Mouse (Mus musculus): ENCODE results near the gene Cenpq. TPM values are rescaled to one million over a fixed set of nuclear protein-coding genes. Genes with fewer than 3 reads are reported as not detected.

The Cenpq gene
- total and polyA plus RNA-seq, 3 experiments: 15.9 to 52.8 (median 33.8) TPM

DNA sequence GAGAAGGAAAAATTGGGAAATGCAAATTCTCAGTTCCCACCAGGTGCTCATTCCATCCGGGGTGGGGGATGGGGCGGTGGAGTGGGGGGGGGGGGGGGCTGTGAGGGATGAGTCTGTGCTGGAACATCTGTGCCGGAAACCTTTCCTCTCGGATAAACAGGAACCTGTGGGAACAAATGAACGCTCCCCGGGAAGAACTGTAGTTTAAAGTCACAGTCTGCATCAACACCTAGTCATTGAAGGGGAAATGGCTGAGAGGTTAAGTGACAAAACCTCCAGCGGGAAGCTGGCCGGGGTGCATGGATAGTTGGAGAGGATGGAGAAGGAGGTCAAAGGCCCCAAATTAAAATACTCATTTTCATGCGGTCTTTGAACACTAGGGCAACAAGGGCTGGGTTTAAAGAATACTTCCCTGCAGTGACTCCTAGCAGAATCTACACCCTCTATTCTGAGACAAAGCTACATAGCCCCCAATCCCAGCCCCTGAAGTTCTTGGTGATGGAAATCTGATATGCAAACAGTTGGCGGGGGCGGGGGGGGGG lies 30.7 kb downstream of the Cenpq start:
- no peak overlapping the region for H3K4me3 ChIP-seq (replicated peaks in 1 of 3; ENCODE audit: low read depth in 2 of 3, low read length in 2 of 3, poor library complexity in 1 of 3)
- H3K79me2 ChIP-seq (replicated peaks; ENCODE audit: control insufficient read depth, extremely low read depth, insufficient read depth, poor library complexity, severe bottlenecking): no peaks in the 10 kb centered on the region
- dilution Hi-C loops (cut with MboI; ENCODE audit: extremely low pct_ligation_motif_present, extremely low pct_unique_long_range_greater_than_20kb, low sequenced_read_pairs): no loop called here
- no peaks in the 10 kb centered on the region for H3K4me1 ChIP-seq (ENCODE audit: control insufficient read depth in 1 of 2, insufficient read depth in 2 of 2)
- no peak overlapping the region for H3K4me2 ChIP-seq (ENCODE audit: insufficient read depth, low read depth, poor library complexity, severe bottlenecking)
- peaks cover 3% of the 10 kb centered on the region for H3K9me3 ChIP-seq (replicated peaks; ENCODE audit: low read length)
- in situ Hi-C loops (cut with MboI; ENCODE audit: low pct_ligation_motif_present, low pct_unique_long_range_greater_than_20kb, low sequenced_read_pairs): no loop called here
- no peak for DNase-seq (ENCODE audit: extremely low read depth)
- H3K36me3 ChIP-seq (replicated peaks in 1 of 2; ENCODE audit: control insufficient read depth in 1 of 2, insufficient read depth in 1 of 2, low read length in 1 of 2): no peaks in the 10 kb centered on the region
- no peaks in the 10 kb centered on the region for H3K27me3 ChIP-seq (replicated peaks)
- no peak overlapping the region for H3K9ac ChIP-seq (ENCODE audit: insufficient read depth, low read depth)
- no peak overlapping the region for H3K27ac ChIP-seq (ENCODE audit: insufficient read depth, low read depth)
- TF ChIP-seq USF1 (IDR thresholded peaks at IDR 0.05; ENCODE audit: low read depth, low read length) (no peak), BHLHE40 (IDR thresholded peaks at IDR 0.05; ENCODE audit: low read depth, low read length) (no peak), POLR2AphosphoS2 (IDR thresholded peaks at IDR 0.05; ENCODE audit: low read depth, low read length) (no peak), CTCF (conservative IDR thresholded peaks at IDR 0.05 in 1 of 2, IDR thresholded peaks at IDR 0.05 in 1 of 2; ENCODE audit: low read depth in 2 of 2, low read length in 2 of 2) (no peak), JUND (conservative IDR thresholded peaks at IDR 0.05; ENCODE audit: low read depth, low read length) (no peak), ZKSCAN1 (IDR thresholded peaks at IDR 0.05; ENCODE audit: borderline replicate concordance, low read depth, low read length) (no peak), NELFE (IDR thresholded peaks at IDR 0.05; ENCODE audit: low read depth, low read length) (no peak), MXI1 (IDR thresholded peaks at IDR 0.05; ENCODE audit: low read depth, low read length) (no peak), SIN3A (IDR thresholded peaks at IDR 0.05; ENCODE audit: low read length) (no peak), ZC3H11A (IDR thresholded peaks at IDR 0.05; ENCODE audit: low read depth, low read length) (no peak), EP300 (IDR thresholded peaks at IDR 0.05; ENCODE audit: low read length) (no peak), CHD1 (IDR thresholded peaks at IDR 0.05; ENCODE audit: low read depth, low read length) (no peak), RAD21 (IDR thresholded peaks at IDR 0.05; ENCODE audit: low read depth, low read length) (no peak), KAT2A (IDR thresholded peaks at IDR 0.05; ENCODE audit: insufficient replicate concordance, low read length) (no peak), SMC3 (IDR thresholded peaks at IDR 0.05; ENCODE audit: low read depth, low read length) (no peak), MYC (IDR thresholded peaks at IDR 0.05; ENCODE audit: low read depth, low read length) (no peak), PAX5 (IDR thresholded peaks at IDR 0.05; ENCODE audit: low read length) (no peak), TCF12 (IDR thresholded peaks at IDR 0.05; ENCODE audit: low read depth, low read length) (no peak), MEF2A (IDR thresholded peaks at IDR 0.05; ENCODE audit: borderline replicate concordance, low read depth, low read length) (no peak), E2F4 (IDR thresholded peaks at IDR 0.05; ENCODE audit: insufficient replicate concordance, low read depth, low read length) (no peak)

DNA sequence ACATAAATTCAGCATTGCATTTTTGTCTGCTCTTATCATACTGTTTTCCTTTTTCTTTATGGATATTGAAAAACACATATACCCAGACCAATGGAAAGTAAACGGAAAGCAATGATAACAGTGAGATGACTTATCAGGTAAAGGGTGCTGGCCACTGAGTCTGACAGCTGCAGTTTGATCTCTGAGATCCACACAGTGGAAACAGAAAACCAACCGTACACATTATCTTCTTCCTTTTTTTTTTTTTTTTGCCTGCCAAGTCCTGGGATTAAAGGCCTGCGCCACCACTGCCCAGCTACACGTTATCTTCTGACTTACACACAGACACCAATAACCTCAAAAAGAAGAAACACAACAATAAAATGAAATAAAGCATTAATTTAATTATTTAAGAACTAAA lies 31.5 kb downstream of the Cenpq start:
- H3K4me3 ChIP-seq (replicated peaks in 1 of 3; ENCODE audit: low read depth in 2 of 3, low read length in 2 of 3, poor library complexity in 1 of 3): no peak overlapping the region
- no peak for DNase-seq (ENCODE audit: extremely low read depth)
- H3K79me2 ChIP-seq (replicated peaks; ENCODE audit: control insufficient read depth, extremely low read depth, insufficient read depth, poor library complexity, severe bottlenecking): no peaks in the 10 kb centered on the region
- TF ChIP-seq ZMIZ1 (IDR thresholded peaks at IDR 0.05; ENCODE audit: low read depth, low read length) (no peak), SIN3A (IDR thresholded peaks at IDR 0.05; ENCODE audit: low read length) (no peak), JUN (IDR thresholded peaks at IDR 0.05; ENCODE audit: insufficient read depth, low read depth, low read length) (no peak), BHLHE40 (IDR thresholded peaks at IDR 0.05; ENCODE audit: low read depth, low read length) (no peak), MEF2A (IDR thresholded peaks at IDR 0.05; ENCODE audit: borderline replicate concordance, low read depth, low read length) (no peak), JUND (conservative IDR thresholded peaks at IDR 0.05; ENCODE audit: low read depth, low read length) (no peak), RCOR1 (conservative IDR thresholded peaks at IDR 0.05; ENCODE audit: low read depth, low read length) (no peak), POLR2A (IDR thresholded peaks at IDR 0.05; ENCODE audit: low read depth, low read length) (no peak), ELF1 (IDR thresholded peaks at IDR 0.05; ENCODE audit: low read depth, low read length) (no peak), ZNF384 (IDR thresholded peaks at IDR 0.05; ENCODE audit: low read depth, low read length) (no peak), MAFK (IDR thresholded peaks at IDR 0.05; ENCODE audit: insufficient replicate concordance, low read length) (no peak), MYC (IDR thresholded peaks at IDR 0.05; ENCODE audit: low read depth, low read length) (no peak), UBTF (IDR thresholded peaks at IDR 0.05; ENCODE audit: low read depth, low read length) (no peak)
- no peak overlapping the region for H3K4me2 ChIP-seq (ENCODE audit: insufficient read depth, low read depth, poor library complexity, severe bottlenecking)
- H3K4me1 ChIP-seq (ENCODE audit: control insufficient read depth in 1 of 2, insufficient read depth in 2 of 2): no peaks in the 10 kb centered on the region
- in situ Hi-C loops (cut with MboI; ENCODE audit: low pct_ligation_motif_present, low pct_unique_long_range_greater_than_20kb, low sequenced_read_pairs) (no loop called here), dilution Hi-C loops (cut with MboI; ENCODE audit: extremely low pct_ligation_motif_present, extremely low pct_unique_long_range_greater_than_20kb, low sequenced_read_pairs) (no loop called here)
- no peak overlapping the region for H3K27ac ChIP-seq (ENCODE audit: insufficient read depth, low read depth)
- no peaks in the 10 kb centered on the region for H3K36me3 ChIP-seq (replicated peaks in 1 of 2; ENCODE audit: control insufficient read depth in 1 of 2, insufficient read depth in 1 of 2, low read length in 1 of 2)
- H3K27me3 ChIP-seq (replicated peaks): no peaks in the 10 kb centered on the region
- peaks cover 3% of the 10 kb centered on the region for H3K9me3 ChIP-seq (replicated peaks; ENCODE audit: low read length)
- no peak overlapping the region for H3K9ac ChIP-seq (ENCODE audit: insufficient read depth, low read depth)

All from CH12.LX (cell line).